Mouse (Mus musculus) liver, adult 2 months (tissue): Measurements from ENCODE around the gene Acads. TPM values are rescaled to one million over a fixed set of nuclear protein-coding genes. Genes with fewer than 3 reads are reported as not detected.

ENCODE experiments used
- DNase-seq: peaks from one replicate; pipeline ENCODE4 v3.0.0-alpha.2; 2011; ENCODE audit warnings: low read depth, low spot score; ENCODE audit errors: extremely low read depth
- H3K27ac ChIP-seq: fragments of 200-500 bp; replicated peaks from 2 replicates; pipeline ENCODE4 v1.5.1; 2012; ENCODE audit warnings: low read depth, mild to moderate bottlenecking, control low read depth, inconsistent platforms, low read length; ENCODE audit not compliant: insufficient read depth
- H3K27me3 ChIP-seq: fragments of 200-500 bp; 2 replicates; pipeline ENCODE4 v1.6.1; 2012; ENCODE audit warnings: mild to moderate bottlenecking, moderate library complexity, low read length, inconsistent platforms; ENCODE audit not compliant: control insufficient read depth, insufficient read depth
- H3K36me3 ChIP-seq: fragments of 200-500 bp; 2 replicates; pipeline ENCODE4 v1.6.1; 2012; ENCODE audit warnings: low read length, inconsistent platforms; ENCODE audit not compliant: control insufficient read depth, insufficient read depth
- H3K4me1 ChIP-seq: fragments of 200-500 bp; 2 replicates; pipeline ENCODE4 v1.6.1; 2011; ENCODE audit warnings: low read length; ENCODE audit not compliant: control insufficient read depth, insufficient read depth
- H3K4me3 ChIP-seq: fragments of 200-500 bp; 2 replicates; pipeline ENCODE4 v1.5.1; 2011; ENCODE audit warnings: low read depth, mild to moderate bottlenecking, control low read depth, low read length, moderate library complexity; ENCODE audit not compliant: insufficient read depth
- H3K79me2 ChIP-seq: fragments of 200-500 bp; 2 replicates; pipeline ENCODE4 v1.6.1; 2012; ENCODE audit warnings: inconsistent platforms, mild to moderate bottlenecking, low read length, moderate library complexity; ENCODE audit not compliant: control insufficient read depth, insufficient read depth
- H3K9ac ChIP-seq: fragments of 200-500 bp; 2 replicates; pipeline ENCODE4 v1.6.1; 2012; ENCODE audit warnings: low read depth, mild to moderate bottlenecking, control low read depth, inconsistent platforms, low read length
- CTCF ChIP-seq: fragments of 200-500 bp; IDR thresholded peaks from 2 replicates; pipeline ENCODE4 v1.5.1; 2011; ENCODE audit warnings: low read depth, low read length, control low read depth
- POLR2A ChIP-seq: fragments of 200-500 bp; IDR thresholded peaks from 2 replicates; pipeline ENCODE4 v1.6.1; 2011; ENCODE audit warnings: low read length, control low read depth; ENCODE audit not compliant: insufficient read depth; ENCODE audit errors: extremely low read depth
- WGBS: fragments of 180-500 bp; shearing (Covaris S2); methylation state at CpG from one replicate; pipeline ENCODE4 v1.1.7; 2018; 5-methylcytosine and 5-hydroxymethylcytosine counted together
- polyA plus RNA-seq: library from polyadenylated mRNA; depleted of rRNA; stranded (reverse); fragments of >200 nt; gene quantifications from 2 replicates; pipeline ENCODE4 v1.2.3, GENCODE M21; 2012
- total RNA-seq: library from RNA; depleted of rRNA; stranded (reverse); fragments of >200 nt; gene quantifications from 2 replicates; pipeline ENCODE4 v1.2.3, GENCODE M21; 2014

The Acads gene
- total and polyA plus RNA-seq, 2 experiments, result 140 to 255 TPM

DNA sequence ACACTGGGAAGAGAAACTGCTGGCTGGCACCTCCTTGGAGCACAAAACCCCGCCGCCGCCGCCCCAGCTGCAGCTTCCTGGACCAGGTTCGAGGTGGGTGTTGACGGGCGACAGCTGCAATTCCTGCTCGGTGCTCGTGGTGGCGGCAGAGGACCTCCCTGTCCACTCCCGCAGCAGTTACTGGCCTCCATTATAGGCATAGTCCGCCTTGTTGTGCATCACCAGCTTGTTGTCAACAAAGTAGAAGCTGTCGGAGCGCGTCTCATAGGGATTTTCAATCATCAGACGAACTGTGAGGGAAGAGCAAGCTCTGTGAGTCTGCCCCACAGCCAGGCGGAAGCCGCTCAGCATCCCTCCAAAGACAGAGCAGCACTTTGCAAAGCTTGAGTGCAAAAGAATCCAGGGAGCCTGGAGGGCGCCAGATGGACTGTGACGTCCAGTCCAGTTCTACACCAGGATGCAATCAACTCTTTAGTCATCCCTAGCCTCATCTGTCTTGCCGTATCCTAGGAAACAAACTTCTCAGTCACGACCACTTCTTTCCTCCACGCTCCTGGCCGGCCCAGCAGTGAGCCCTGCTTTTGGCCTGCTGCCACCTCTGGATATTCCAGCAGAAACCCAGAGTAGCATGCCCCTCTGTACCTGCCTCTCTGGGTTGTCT is 6.2 kb upstream of the Acads start:
- H3K4me1 ChIP-seq, result no peaks in the 10 kb centered on the region
- no peak overlapping the region for H3K27ac ChIP-seq
- H3K79me2 ChIP-seq, result no peaks in the 10 kb centered on the region
- H3K36me3 ChIP-seq, result peaks cover 6% of the 10 kb centered on the region; the same call in 1 of the 2 replicates
- peak; percentile 43 for DNase-seq
- H3K4me3 ChIP-seq, result no peak overlapping the region
- TF ChIP-seq CTCF (peak; percentile 96), POLR2A (no peak)
- WGBS, result 46% methylated on average over 24 of the region's 24 CpGs
- no peaks in the 10 kb centered on the region for H3K27me3 ChIP-seq
- H3K9ac ChIP-seq, result no peak overlapping the region

DNA sequence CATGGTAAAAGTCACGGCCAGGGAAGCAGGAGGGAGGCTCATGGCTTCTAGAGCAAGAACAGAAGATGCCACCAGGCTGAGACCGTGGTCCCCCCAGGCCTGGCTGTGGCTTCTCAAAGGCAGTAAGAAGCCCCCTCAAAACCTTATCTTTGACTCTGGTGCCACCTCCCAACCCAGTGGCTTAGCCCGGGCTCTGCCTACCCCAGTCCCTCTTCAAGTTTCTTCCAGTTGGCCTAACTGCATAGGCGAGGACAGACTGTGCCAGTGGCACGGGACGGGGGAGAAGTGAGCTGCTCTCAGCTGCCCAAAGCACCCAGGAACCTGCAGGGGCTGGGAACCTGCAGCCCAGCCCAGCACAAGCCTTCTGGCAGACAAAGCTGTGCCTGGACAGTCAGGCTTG is 5.5 kb upstream of the Acads start:
- Histone ChIP-seq H3K36me3 (peaks cover 6% of the 10 kb centered on the region; the same call in 1 of the 2 replicates), H3K4me1 (no peaks in the 10 kb centered on the region), H3K79me2 (no peaks in the 10 kb centered on the region), H3K4me3 (no peak overlapping the region), H3K27me3 (no peaks in the 10 kb centered on the region), H3K27ac (no peak overlapping the region), H3K9ac (no peak overlapping the region)
- DNase-seq, result no peak
- 91% methylated on average over 6 of the region's 6 CpGs for WGBS
- TF ChIP-seq POLR2A (no peak), CTCF (no peak)

DNA sequence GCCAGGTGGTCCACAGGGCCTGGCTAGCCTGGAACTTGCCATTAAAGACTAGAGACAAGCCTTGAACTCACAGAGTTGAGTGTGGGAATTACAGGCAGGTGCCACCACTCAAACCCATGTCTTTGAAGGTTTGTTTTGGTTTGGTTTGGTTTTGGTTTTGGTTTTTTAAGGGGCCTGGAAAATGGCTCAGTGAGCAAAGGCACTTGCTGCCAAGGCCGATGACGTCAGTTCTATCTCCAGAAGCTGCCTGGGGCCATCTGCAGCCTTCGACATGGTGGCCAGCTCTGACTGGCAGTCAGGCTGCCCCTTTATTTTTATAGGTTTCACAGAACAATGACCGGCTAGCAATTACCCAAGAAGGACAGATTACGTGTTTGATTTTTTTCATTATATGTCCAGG is 1.8 kb upstream of the Acads start:
- Histone ChIP-seq H3K4me1 (peaks cover 10% of the 10 kb centered on the region; the same call in 1 of the 2 replicates), H3K36me3 (no peaks in the 10 kb centered on the region; the same call in 1 of the 2 replicates), H3K9ac (no peak overlapping the region), H3K4me3 (no peak overlapping the region), H3K27ac (no peak overlapping the region), H3K79me2 (peaks cover 3% of the 10 kb centered on the region; the same call in 1 of the 2 replicates), H3K27me3 (no peaks in the 10 kb centered on the region)
- 96% methylated on average over 5 of the region's 5 CpGs for WGBS
- no peak for DNase-seq
- TF ChIP-seq CTCF, result no peak
- no peak for TF ChIP-seq POLR2A

DNA sequence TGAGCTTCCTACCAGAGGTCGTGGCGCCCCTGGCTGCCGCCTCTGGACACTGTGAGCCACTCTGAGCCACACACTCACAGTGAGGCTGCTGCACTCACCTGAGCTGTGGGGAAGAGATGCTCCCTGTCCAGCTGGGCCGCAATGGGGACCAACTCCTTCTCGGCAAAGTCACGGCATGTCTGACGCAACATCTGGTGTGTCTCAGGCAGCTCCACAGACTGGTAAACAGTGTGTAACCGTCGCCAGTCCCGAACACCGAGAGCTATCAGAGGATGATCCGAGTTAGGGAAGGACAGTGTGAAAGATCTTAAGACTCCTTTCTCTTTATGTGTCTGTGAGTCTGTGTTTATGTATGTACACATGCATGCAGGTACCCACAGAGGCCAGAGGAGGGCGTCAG is 1.7 kb downstream of the Acads start:
- H3K27ac ChIP-seq, result no peak overlapping the region
- peak; percentile 51 for DNase-seq
- peak overlapping the region; percentile 2; the same call in 1 of the 2 replicates for H3K4me3 ChIP-seq
- H3K9ac ChIP-seq, result no peak overlapping the region
- peaks cover 14% of the 10 kb centered on the region for H3K4me1 ChIP-seq
- H3K27me3 ChIP-seq, result no peaks in the 10 kb centered on the region
- peaks cover 3% of the 10 kb centered on the region; the same call in 1 of the 2 replicates for H3K79me2 ChIP-seq
- no peaks in the 10 kb centered on the region; the same call in 1 of the 2 replicates for H3K36me3 ChIP-seq
- no peak for TF ChIP-seq POLR2A
- TF ChIP-seq CTCF, result no peak
- WGBS, result 48% methylated on average over 13 of the region's 13 CpGs

DNA sequence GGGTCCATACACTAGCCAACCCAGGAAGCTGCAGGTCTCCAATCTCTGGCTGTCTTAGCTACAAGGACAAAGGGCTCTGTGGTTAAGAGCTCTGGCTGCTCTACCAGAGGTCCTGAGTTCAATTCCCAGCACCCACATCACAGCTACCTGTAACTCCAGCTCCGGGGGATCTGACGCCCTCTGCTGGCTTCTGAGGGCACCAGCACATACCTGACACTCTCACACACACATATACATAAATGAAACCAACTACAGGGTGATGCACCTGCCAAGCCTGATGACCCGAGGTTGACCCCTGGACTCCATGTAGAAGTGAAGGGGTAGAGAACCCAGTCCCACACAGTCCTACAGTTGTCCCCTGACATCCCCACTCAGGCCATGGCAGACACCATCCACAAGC is 2.7 kb downstream of the Acads start:
- Histone ChIP-seq H3K27me3 (no peaks in the 10 kb centered on the region), H3K9ac (no peak overlapping the region), H3K4me1 (peaks cover 14% of the 10 kb centered on the region), H3K27ac (no peak overlapping the region), H3K4me3 (no peak overlapping the region), H3K36me3 (peaks cover 3% of the 10 kb centered on the region; the same call in 1 of the 2 replicates), H3K79me2 (peaks cover 3% of the 10 kb centered on the region; the same call in 1 of the 2 replicates)
- WGBS, result 95% methylated on average over 3 of the region's 3 CpGs
- DNase-seq, result no peak
- peak; percentile 39; the same call in 1 of the 2 replicates for TF ChIP-seq CTCF
- TF ChIP-seq POLR2A, result no peak

DNA sequence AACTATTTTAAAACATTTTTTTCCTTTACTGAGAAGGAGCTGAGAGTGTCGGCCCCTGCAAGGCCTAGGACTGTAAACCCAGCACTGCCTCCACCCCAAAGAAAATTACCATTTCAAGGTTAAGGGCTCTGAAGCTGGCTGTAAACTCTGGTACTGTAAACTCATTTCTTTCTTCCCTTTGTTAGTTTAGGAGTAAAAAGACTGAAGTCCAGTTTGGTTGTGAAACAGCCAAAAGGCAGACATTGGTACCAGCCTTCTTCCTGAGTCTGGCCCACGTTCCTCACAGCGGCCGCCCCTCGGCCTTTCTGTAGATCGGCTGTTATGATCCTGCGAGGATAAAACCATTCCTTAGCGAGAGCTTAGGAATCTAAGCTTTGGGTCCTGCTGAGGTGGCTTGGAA is 4.6 kb downstream of the Acads start:
- Histone ChIP-seq H3K36me3 (peaks cover 6% of the 10 kb centered on the region; the same call in 1 of the 2 replicates), H3K79me2 (peaks cover 3% of the 10 kb centered on the region; the same call in 1 of the 2 replicates), H3K27ac (no peak overlapping the region), H3K4me3 (no peak overlapping the region), H3K4me1 (peaks cover 14% of the 10 kb centered on the region), H3K9ac (no peak overlapping the region), H3K27me3 (no peaks in the 10 kb centered on the region)
- 31% methylated on average over 8 of the region's 8 CpGs for WGBS
- DNase-seq, result peak; percentile 74
- TF ChIP-seq POLR2A (no peak), CTCF (no peak)
